20 mouse cellular contexts compared by ENCODE assay signal in genomic region chr6:117542431-117542830, GRCm38 (mm10).
DNase-seq lines count a peak whose midpoint lies in the region; TF ChIP-seq lines count a peak whose summit lies in the region.
"Had no signal": no experiment of that assay in that cellular context is flagged by ENCODE, and none has a peak within 500 bp of the region (broad histone marks: within the 10 kb centered on the region; RNA-seq: fewer than 3 reads in every experiment).

No protein-coding gene starts in this region.

- WGBS in heart, adult 2 months, result 70% methylated on average over 3 of the region's 3 CpGs

- peak overlapping the region; percentile 58 for H3K27ac ChIP-seq in gastrocnemius, adult 2 months
- peak overlapping the region; percentile 12; the same call in 1 of the 2 replicates for H3K27ac ChIP-seq in heart, adult 2 months
- H3K27ac ChIP-seq in bone marrow macrophage, adult 2 months (ENCODE audit: insufficient read depth, low read depth, low read length), result 0 out of 2 replicates have a peak overlapping the region, but pooled peaks have one; percentile 12
- H3K27ac ChIP-seq: embryonic facial prominence, embryonic 10.5 days; embryonic facial prominence, embryonic 12.5 days; forebrain, embryonic 13.5 days; forebrain, embryonic 15.5 days had no signal

- no peak overlapping the region for H3K9ac ChIP-seq in heart, adult 2 months (ENCODE audit: low read depth, low read length)
- H3K9ac ChIP-seq: embryonic facial prominence, embryonic 12.5 days; forebrain, embryonic 13.5 days; forebrain, embryonic 15.5 days; forebrain, postnatal 0 days had no signal

- no peak for DNase-seq in gastrocnemius, adult 2 months
- no peak for DNase-seq in gastrocnemius, postnatal 14 days
- DNase-seq in heart, adult 2 months, result no peak
- DNase-seq in heart, adult 9 months (ENCODE audit: low spot score in 2 of 2), result no peak
- DNase-seq: adrenal gland, adult 8-10 months; adrenal gland, postnatal 25 days; B cell, adult 2 months; cerebellum, adult 11-12 months; cerebellum, adult 2 months; cerebellum, adult 9-10 months; cerebellum, postnatal 10 days; cerebellum, postnatal 25 days; forebrain, postnatal 0 days had no signal

- no peak for TF ChIP-seq POLR2A in heart, adult 2 months (IDR thresholded peaks at IDR 0.05; ENCODE audit: insufficient read depth, low read depth, low read length)
- no peak for TF ChIP-seq POLR2A in bone marrow macrophage, adult 2 months (IDR thresholded peaks at IDR 0.05; ENCODE audit: borderline replicate concordance, low read depth, low read length)

- no peaks in the 10 kb centered on the region for H3K36me3 ChIP-seq in heart, adult 2 months (ENCODE audit: control insufficient read depth, insufficient read depth, low read length)
- H3K36me3 ChIP-seq: embryonic facial prominence, embryonic 10.5 days; embryonic facial prominence, embryonic 12.5 days; forebrain, embryonic 15.5 days; G1E had no signal

- no peak for TF ChIP-seq EP300 in heart, adult 2 months (IDR thresholded peaks at IDR 0.05; ENCODE audit: insufficient read depth, low read depth, low read length)

- TF ChIP-seq CTCF in gastrocnemius, adult 2 months (IDR thresholded peaks at IDR 0.05), result no peak
- TF ChIP-seq CTCF in heart, adult 2 months (IDR thresholded peaks at IDR 0.05), result no peak
- no peak for TF ChIP-seq CTCF in bone marrow macrophage, adult 2 months (IDR thresholded peaks at IDR 0.05; ENCODE audit: low read depth, low read length)

- no peaks in the 10 kb centered on the region for H3K79me2 ChIP-seq in heart, adult 2 months (replicated peaks; ENCODE audit: control insufficient read depth, insufficient read depth, low read length)

- no peaks in the 10 kb centered on the region for H3K27me3 ChIP-seq in heart, adult 2 months (ENCODE audit: control insufficient read depth, insufficient read depth, low read length)
- H3K27me3 ChIP-seq: embryonic facial prominence, embryonic 12.5 days; forebrain, embryonic 13.5 days; forebrain, embryonic 15.5 days; Patski had no signal

- intact Hi-C loops in gastrocnemius, adult 2 months (cut with DNase I), result no loop called here
- intact Hi-C loops in gastrocnemius, postnatal 14 days (cut with DNase I; ENCODE audit: low total_unique reads), result no loop called here
- intact Hi-C loops in heart, adult 2 months (cut with DNase I), result no loop called here

- H3K4me3 ChIP-seq in gastrocnemius, adult 2 months, result no peak overlapping the region
- no peak overlapping the region for H3K4me3 ChIP-seq in heart, adult 2 months
- H3K4me3 ChIP-seq in bone marrow macrophage, adult 2 months (ENCODE audit: insufficient read depth, low read length), result no peak overlapping the region
- H3K4me3 ChIP-seq: embryonic facial prominence, embryonic 10.5 days; embryonic facial prominence, embryonic 12.5 days; forebrain, embryonic 13.5 days; forebrain, embryonic 15.5 days had no signal

- peaks cover 7% of the 10 kb centered on the region for H3K4me1 ChIP-seq in heart, adult 2 months (ENCODE audit: control insufficient read depth, insufficient read depth, low read length)
- peaks cover 25% of the 10 kb centered on the region for H3K4me1 ChIP-seq in bone marrow macrophage, adult 2 months (ENCODE audit: control insufficient read depth, insufficient read depth, low read length)
- H3K4me1 ChIP-seq: embryonic facial prominence, embryonic 12.5 days; forebrain, embryonic 13.5 days; forebrain, embryonic 15.5 days had no signal
